Mouse (Mus musculus) liver, embryonic 14.5 days (tissue): ENCODE results near the gene Vkorc1.

Experiments used
- CTCF ChIP-seq: IDR thresholded peaks from 2 replicates; pipeline ENCODE4 v1.5.1; 2016; ENCODE audit warnings: antibody characterized with exemption, low read depth, control low read depth
- EP300 ChIP-seq: IDR thresholded peaks from 2 replicates; pipeline ENCODE4 v1.6.1; 2016; ENCODE audit warnings: antibody characterized with exemption, low read depth

DNA sequence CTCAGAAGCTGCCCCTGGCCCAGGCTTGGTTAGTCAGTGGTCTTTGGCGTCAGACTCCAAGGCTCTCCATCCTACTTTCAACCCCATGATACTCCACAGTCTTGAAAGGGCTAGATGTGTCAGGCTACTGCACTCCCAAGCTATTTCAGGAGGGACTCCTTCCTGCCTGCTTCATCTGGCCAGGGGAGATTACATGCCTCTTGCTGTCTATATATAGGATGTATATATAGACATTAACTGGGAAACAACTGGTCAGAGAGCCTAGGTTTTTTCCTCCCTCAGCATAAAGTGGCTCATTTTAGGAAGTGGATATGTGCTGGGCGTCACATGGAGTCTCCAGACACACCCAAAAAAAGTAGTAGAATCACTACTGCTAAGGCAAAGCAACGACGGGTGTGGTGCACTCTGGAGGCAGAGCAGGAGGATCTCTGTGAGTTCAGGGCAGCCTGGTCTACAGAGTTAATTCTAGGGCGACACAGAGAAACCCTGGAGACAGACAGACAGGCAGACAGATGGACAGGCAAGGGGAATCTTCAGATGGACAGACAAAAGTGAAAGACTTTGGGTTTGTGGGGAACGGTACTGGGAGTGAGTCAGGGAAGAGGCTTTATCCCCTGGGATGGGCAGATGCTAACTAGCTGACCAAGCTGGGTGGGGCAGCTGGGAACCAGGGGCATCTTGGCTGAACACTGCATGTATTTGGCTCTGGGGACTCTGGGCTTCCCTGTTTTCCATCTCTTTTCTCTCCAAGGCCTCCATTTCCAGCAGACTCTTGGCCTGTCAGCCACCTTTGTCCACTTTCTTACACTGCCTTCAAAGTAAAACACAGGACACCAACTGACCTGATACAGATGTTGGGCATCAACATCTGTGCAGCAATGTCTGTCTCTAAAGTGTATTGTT lies 45.2 kb downstream of the Vkorc1 start:
- no peak for TF ChIP-seq EP300
- TF ChIP-seq CTCF, result no peak
